Mouse (Mus musculus): ENCODE results near the gene Tfdp2. TPM values are rescaled to one million over a fixed set of nuclear protein-coding genes. Genes with fewer than 3 reads are reported as not detected.

Tfdp2 gene
- polyA plus RNA-seq, 1 experiment from 2014 or later, result 45.0 TPM

GRCm38 (mm10) chr9:96261980-96262379 lies 65.9 kb downstream of the Tfdp2 start:
- WGBS, result 96% methylated on average over 6 of the region's 6 CpGs

GRCm38 (mm10) chr9:96266793-96267558 lies 70.9 kb downstream of the Tfdp2 start:
- H3K4me2 ChIP-seq, result no peak overlapping the region
- no peaks in the 10 kb centered on the region for H3K9me3 ChIP-seq
- H3K27ac ChIP-seq, result no peak overlapping the region
- no peak for ATAC-seq (ENCODE audit: insufficient number of reproducible peaks, insufficient read depth, low FRiP score, low TSS enrichment, low read depth)
- H3K4me1 ChIP-seq, result no peaks in the 10 kb centered on the region
- no peak overlapping the region for H3K4me3 ChIP-seq
- H3K9ac ChIP-seq, result no peak overlapping the region
- no peaks in the 10 kb centered on the region for H3K36me3 ChIP-seq
- no peaks in the 10 kb centered on the region for H3K27me3 ChIP-seq
- WGBS, result 85% methylated on average over 6 of the region's 6 CpGs

More at GRCm38 (mm10) chr9:96261980-96262379, 65.9 kb downstream of the Tfdp2 start:
- Histone ChIP-seq H3K9ac (no peak overlapping the region), H3K4me1 (0 out of 2 replicates have a peak, but pooled peaks cover 5% of the 10 kb centered on the region), H3K27ac (no peak overlapping the region), H3K36me3 (no peaks in the 10 kb centered on the region), H3K4me2 (no peak overlapping the region), H3K27me3 (no peaks in the 10 kb centered on the region), H3K9me3 (no peaks in the 10 kb centered on the region), H3K4me3 (no peak overlapping the region)
- no peak for ATAC-seq (ENCODE audit: insufficient number of reproducible peaks, insufficient read depth, low FRiP score, low TSS enrichment, low read depth)

- no peaks in the 10 kb centered on the region for H3K4me1 ChIP-seq
- no peaks in the 10 kb centered on the region for H3K36me3 ChIP-seq
- H3K9ac ChIP-seq, result no peak overlapping the region
- no peak for ATAC-seq (ENCODE audit: insufficient number of reproducible peaks, insufficient read depth, low FRiP score, low TSS enrichment, low read depth)
- no peaks in the 10 kb centered on the region for H3K27me3 ChIP-seq
- no peak overlapping the region for H3K4me3 ChIP-seq
- 72% methylated on average over 1 of the region's 1 CpGs for WGBS
- H3K27ac ChIP-seq, result no peak overlapping the region
- H3K9me3 ChIP-seq, result no peaks in the 10 kb centered on the region
- no peak overlapping the region for H3K4me2 ChIP-seq
These were observed 71.5 kb downstream of the Tfdp2 start for GRCm38 (mm10) chr9:96267559-96267948.

- WGBS, result 86% methylated on average over 2 of the region's 2 CpGs
- Histone ChIP-seq H3K36me3 (no peaks in the 10 kb centered on the region), H3K27ac (no peak overlapping the region), H3K4me1 (no peaks in the 10 kb centered on the region), H3K27me3 (no peaks in the 10 kb centered on the region), H3K4me2 (no peak overlapping the region), H3K9me3 (no peaks in the 10 kb centered on the region), H3K4me3 (no peak overlapping the region), H3K9ac (no peak overlapping the region)
- ATAC-seq (ENCODE audit: insufficient number of reproducible peaks, insufficient read depth, low FRiP score, low TSS enrichment, low read depth), result no peak
These were observed 73.7 kb downstream of the Tfdp2 start for GRCm38 (mm10) chr9:96269726-96270125.

GRCm38 (mm10) chr9:96275543-96275942 lies 79.5 kb downstream of the Tfdp2 start:
- no peaks in the 10 kb centered on the region for H3K27me3 ChIP-seq
- no peak overlapping the region for H3K9ac ChIP-seq
- ATAC-seq (ENCODE audit: insufficient number of reproducible peaks, insufficient read depth, low FRiP score, low TSS enrichment, low read depth), result no peak
- no peak overlapping the region for H3K27ac ChIP-seq
- no peaks in the 10 kb centered on the region for H3K9me3 ChIP-seq
- no peaks in the 10 kb centered on the region for H3K4me1 ChIP-seq
- no peak overlapping the region for H3K4me2 ChIP-seq
- H3K36me3 ChIP-seq, result no peaks in the 10 kb centered on the region; the same call in 1 of the 2 replicates
- no peak overlapping the region for H3K4me3 ChIP-seq

GRCm38 (mm10) chr9:96281497-96281896 lies 85.4 kb downstream of the Tfdp2 start:
- Histone ChIP-seq H3K9ac (no peak overlapping the region), H3K4me1 (no peaks in the 10 kb centered on the region), H3K27me3 (no peaks in the 10 kb centered on the region), H3K4me2 (no peak overlapping the region), H3K9me3 (no peaks in the 10 kb centered on the region), H3K4me3 (no peak overlapping the region), H3K27ac (no peak overlapping the region), H3K36me3 (no peaks in the 10 kb centered on the region; the same call in 1 of the 2 replicates)
- WGBS, result 54% methylated on average over 3 of the region's 3 CpGs
- ATAC-seq (ENCODE audit: insufficient number of reproducible peaks, insufficient read depth, low FRiP score, low TSS enrichment, low read depth), result no peak

GRCm38 (mm10) chr9:96282082-96282481 lies 86.0 kb downstream of the Tfdp2 start:
- Histone ChIP-seq H3K4me3 (no peak overlapping the region), H3K4me1 (no peaks in the 10 kb centered on the region), H3K4me2 (no peak overlapping the region), H3K9me3 (no peaks in the 10 kb centered on the region), H3K36me3 (peaks cover 2% of the 10 kb centered on the region), H3K9ac (no peak overlapping the region), H3K27ac (no peak overlapping the region), H3K27me3 (no peaks in the 10 kb centered on the region)
- 85% methylated on average over 3 of the region's 3 CpGs for WGBS
- no peak for ATAC-seq (ENCODE audit: insufficient number of reproducible peaks, insufficient read depth, low FRiP score, low TSS enrichment, low read depth)

GRCm38 (mm10) chr9:96284916-96285315 lies 88.8 kb downstream of the Tfdp2 start:
- Histone ChIP-seq H3K9ac (no peak overlapping the region), H3K4me2 (no peak overlapping the region), H3K9me3 (no peaks in the 10 kb centered on the region), H3K4me3 (no peak overlapping the region), H3K27ac (no peak overlapping the region), H3K4me1 (no peaks in the 10 kb centered on the region), H3K27me3 (no peaks in the 10 kb centered on the region), H3K36me3 (peaks cover 16% of the 10 kb centered on the region; the same call in 1 of the 2 replicates)
- 18% methylated on average over 1 of the region's 1 CpGs for WGBS
- ATAC-seq (ENCODE audit: insufficient number of reproducible peaks, insufficient read depth, low FRiP score, low TSS enrichment, low read depth), result no peak

GRCm38 (mm10) chr9:96292144-96292543 lies 96.1 kb downstream of the Tfdp2 start:
- no peaks in the 10 kb centered on the region for H3K27me3 ChIP-seq
- no peak for ATAC-seq (ENCODE audit: insufficient number of reproducible peaks, insufficient read depth, low FRiP score, low TSS enrichment, low read depth)
- H3K9me3 ChIP-seq, result no peaks in the 10 kb centered on the region
- 98% methylated on average over 7 of the region's 7 CpGs for whole genome bisulfite sequencing
- H3K4me1 ChIP-seq, result no peaks in the 10 kb centered on the region
- no peak overlapping the region for H3K27ac ChIP-seq
- no peak overlapping the region for H3K9ac ChIP-seq
- H3K4me2 ChIP-seq, result no peak overlapping the region
- H3K4me3 ChIP-seq, result no peak overlapping the region
- peaks cover 32% of the 10 kb centered on the region for H3K36me3 ChIP-seq

- no peak for ATAC-seq (ENCODE audit: insufficient number of reproducible peaks, insufficient read depth, low FRiP score, low TSS enrichment, low read depth)
- Histone ChIP-seq H3K4me1 (no peaks in the 10 kb centered on the region), H3K9me3 (no peaks in the 10 kb centered on the region), H3K36me3 (peaks cover 67% of the 10 kb centered on the region), H3K9ac (no peak overlapping the region), H3K27me3 (no peaks in the 10 kb centered on the region), H3K4me3 (no peak overlapping the region), H3K4me2 (no peak overlapping the region), H3K27ac (no peak overlapping the region)
- 97% methylated on average over 3 of the region's 3 CpGs for WGBS
These were observed 103.4 kb downstream of the Tfdp2 start for GRCm38 (mm10) chr9:96299324-96300008.

GRCm38 (mm10) chr9:96308816-96309215 lies 112.7 kb downstream of the Tfdp2 start:
- no peaks in the 10 kb centered on the region for H3K9me3 ChIP-seq
- 78% methylated on average over 3 of the region's 3 CpGs for WGBS
- H3K27ac ChIP-seq, result no peak overlapping the region
- no peaks in the 10 kb centered on the region for H3K27me3 ChIP-seq
- no peaks in the 10 kb centered on the region for H3K4me1 ChIP-seq
- no peak overlapping the region for H3K4me3 ChIP-seq
- no peak for ATAC-seq (ENCODE audit: insufficient number of reproducible peaks, insufficient read depth, low FRiP score, low TSS enrichment, low read depth)
- H3K36me3 ChIP-seq, result peaks cover 72% of the 10 kb centered on the region
- no peak overlapping the region for H3K4me2 ChIP-seq
- no peak overlapping the region for H3K9ac ChIP-seq

- Histone ChIP-seq H3K9ac (no peak overlapping the region), H3K36me3 (peaks cover 73% of the 10 kb centered on the region), H3K27ac (no peak overlapping the region), H3K4me3 (no peak overlapping the region), H3K4me2 (no peak overlapping the region), H3K4me1 (no peaks in the 10 kb centered on the region), H3K9me3 (no peaks in the 10 kb centered on the region), H3K27me3 (no peaks in the 10 kb centered on the region)
- ATAC-seq (ENCODE audit: insufficient number of reproducible peaks, insufficient read depth, low FRiP score, low TSS enrichment, low read depth), result no peak
- 94% methylated on average over 3 of the region's 3 CpGs for WGBS
These were observed 116.0 kb downstream of the Tfdp2 start for GRCm38 (mm10) chr9:96312074-96312473.

Measured in embryonic facial prominence, embryonic 13.5 days (tissue).